Mouse (Mus musculus) T-helper 17 cell (primary cell): Measurements from ENCODE around the gene Dapk1.

Source experiments
- in situ Hi-C, 2 experiments: fragments of 300-600 bp; cut with MboI, MseI; formaldehyde crosslinking; loops; 1 replicate in 1 of 2; 2 replicates in 1 of 2; pipeline ENCODE4 v1.15.1; 2025; ENCODE audit warnings: high pct_unique_total_duplicates in 2 of 2

The Dapk1 gene

GRCm38 (mm10) chr13:60660711-60661261 is 59.0 kb downstream of the Dapk1 start:
- in situ Hi-C loops, result no loop called here

GRCm38 (mm10) chr13:60662493-60663177 is 60.9 kb downstream of the Dapk1 start:
- in situ Hi-C loops, result no loop called here

- in situ Hi-C loops, result no loop called here
Observed at GRCm38 (mm10) chr13:60664058-60664457, 62.3 kb downstream of the Dapk1 start.

- in situ Hi-C loops, result no loop called here
Observed at GRCm38 (mm10) chr13:60664816-60665215, 63.1 kb downstream of the Dapk1 start.

DNA sequence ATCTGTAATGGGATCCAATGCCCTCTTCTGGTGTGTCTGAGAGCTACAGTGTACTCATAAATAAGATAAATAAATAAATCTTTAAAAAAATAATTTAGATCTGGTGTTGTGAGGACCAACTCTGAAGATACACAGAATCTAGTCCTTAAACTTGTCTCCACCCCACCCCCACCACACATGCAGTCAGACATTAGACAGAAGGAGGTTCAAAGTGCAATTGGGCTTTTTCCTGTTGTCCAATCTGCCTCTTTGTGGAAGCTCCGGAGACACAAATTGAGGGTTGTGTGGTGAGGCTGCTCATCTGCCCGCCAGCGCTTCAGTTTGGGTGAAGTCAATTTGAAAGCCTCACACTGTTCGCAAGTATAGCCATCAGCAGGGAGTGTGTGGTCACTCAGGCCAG is 63.7 kb downstream of the Dapk1 start:
- in situ Hi-C loops, result no loop called here

GRCm38 (mm10) chr13:60668036-60668435 is 66.3 kb downstream of the Dapk1 start:
- in situ Hi-C loops, result no loop called here

DNA sequence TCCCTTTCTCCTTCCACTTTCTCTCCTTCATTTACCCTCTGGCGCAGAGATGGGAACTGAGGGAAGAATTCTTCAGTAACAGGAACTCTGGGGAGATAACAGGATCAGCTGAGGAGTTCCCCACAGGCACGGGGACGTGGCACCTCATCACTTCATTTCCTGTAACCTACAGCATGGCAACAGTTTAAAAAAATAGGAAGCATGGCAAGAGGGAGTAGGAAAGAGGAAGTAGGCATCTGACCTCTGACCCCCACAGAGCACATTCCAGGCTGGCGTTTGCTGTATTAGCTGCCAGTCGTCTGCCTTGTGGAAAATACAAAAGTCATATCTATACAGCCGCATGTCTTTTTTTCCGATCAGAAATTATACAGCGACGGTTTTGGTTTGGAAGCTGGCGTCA is 68.9 kb downstream of the Dapk1 start:
- in situ Hi-C loops, result no loop called here

- in situ Hi-C loops, result no loop called here
Observed at GRCm38 (mm10) chr13:60671235-60671634, 69.5 kb downstream of the Dapk1 start.

DNA sequence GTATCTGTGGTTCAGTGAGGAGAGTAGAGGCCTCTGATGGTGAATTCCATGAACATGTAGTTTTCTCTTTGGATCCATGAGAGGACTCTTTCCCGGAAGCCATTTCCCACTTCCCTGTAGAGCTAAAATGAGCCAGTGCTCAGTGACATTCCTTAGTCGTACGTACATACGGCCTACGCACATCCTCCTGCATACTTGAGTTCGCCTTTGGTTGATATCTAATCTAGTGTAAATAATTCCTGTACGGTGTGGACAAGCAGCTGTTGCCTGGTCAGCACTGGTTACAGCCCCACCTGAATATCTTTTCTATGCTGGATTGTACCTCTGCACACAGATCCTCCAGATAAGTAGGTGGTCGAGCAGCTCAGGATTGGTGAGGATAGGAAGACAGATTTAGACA is 70.5 kb downstream of the Dapk1 start:
- in situ Hi-C loops, result no loop called here

DNA sequence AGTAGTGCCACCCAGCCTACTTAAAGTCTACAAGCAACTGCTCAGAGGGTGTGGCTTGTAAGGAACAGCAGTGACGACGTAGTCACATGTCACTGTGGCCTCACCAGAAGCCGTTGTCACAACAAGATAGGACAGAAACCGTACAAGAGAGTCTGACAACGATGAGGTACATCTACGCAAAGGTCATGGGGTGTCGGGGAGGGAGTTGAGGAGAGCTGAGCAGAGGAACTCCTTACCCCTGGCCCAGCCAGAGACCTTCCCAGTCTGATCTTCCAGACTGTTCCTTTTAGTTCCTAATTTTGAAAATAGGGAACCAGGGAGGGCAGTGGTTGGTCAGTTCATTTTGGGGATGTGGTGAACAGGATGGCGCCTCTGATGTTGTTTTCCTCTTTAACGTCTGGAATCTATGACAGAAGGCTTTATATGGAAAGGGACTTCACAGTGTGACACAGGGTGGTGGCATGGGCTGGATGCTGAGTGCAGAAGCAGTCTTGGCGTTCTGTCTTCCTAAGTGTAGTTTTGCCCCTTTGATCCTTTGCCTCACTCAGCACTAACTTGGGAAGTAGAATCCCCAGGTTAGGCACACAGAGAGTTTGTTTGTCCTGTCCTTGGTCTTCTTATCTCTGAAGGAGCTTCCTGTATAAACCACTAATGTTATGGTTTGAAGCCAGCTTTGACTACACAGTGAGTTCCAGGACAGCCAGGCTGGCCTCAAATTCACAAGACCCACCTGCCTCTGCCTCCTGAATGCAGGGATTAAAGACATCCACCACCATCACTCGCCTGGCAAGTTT is 71.3 kb downstream of the Dapk1 start:
- in situ Hi-C loops, result no loop called here

GRCm38 (mm10) chr13:60674301-60674700 is 72.6 kb downstream of the Dapk1 start:
- in situ Hi-C loops, result no loop called here

DNA sequence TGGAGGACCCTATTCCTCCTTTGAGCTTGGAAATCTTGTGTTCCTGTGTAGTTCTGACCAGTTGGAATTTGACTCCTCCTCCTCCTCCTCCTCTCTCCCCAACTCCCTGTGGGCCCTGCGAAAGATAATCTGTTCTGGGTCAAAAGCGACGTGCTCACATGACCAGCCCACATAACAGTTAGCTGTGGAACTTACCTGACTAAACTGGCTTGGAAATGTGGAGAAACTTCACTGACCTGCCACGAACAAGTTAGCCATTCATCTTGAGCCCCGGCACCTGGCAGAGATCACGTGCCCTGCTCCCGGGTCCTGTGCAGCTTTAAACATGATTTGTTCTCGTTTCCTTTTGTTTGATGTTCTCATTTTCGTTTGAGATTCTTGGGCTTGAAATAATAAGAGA is 73.2 kb downstream of the Dapk1 start:
- in situ Hi-C loops, result no loop called here

- in situ Hi-C loops, result no loop called here
Observed at GRCm38 (mm10) chr13:60675416-60675815, 73.7 kb downstream of the Dapk1 start.

GRCm38 (mm10) chr13:60678912-60679311 is 77.2 kb downstream of the Dapk1 start:
- in situ Hi-C loops, result no loop called here

GRCm38 (mm10) chr13:60682714-60683695 is 81.3 kb downstream of the Dapk1 start:
- in situ Hi-C loops, result no loop called here

DNA sequence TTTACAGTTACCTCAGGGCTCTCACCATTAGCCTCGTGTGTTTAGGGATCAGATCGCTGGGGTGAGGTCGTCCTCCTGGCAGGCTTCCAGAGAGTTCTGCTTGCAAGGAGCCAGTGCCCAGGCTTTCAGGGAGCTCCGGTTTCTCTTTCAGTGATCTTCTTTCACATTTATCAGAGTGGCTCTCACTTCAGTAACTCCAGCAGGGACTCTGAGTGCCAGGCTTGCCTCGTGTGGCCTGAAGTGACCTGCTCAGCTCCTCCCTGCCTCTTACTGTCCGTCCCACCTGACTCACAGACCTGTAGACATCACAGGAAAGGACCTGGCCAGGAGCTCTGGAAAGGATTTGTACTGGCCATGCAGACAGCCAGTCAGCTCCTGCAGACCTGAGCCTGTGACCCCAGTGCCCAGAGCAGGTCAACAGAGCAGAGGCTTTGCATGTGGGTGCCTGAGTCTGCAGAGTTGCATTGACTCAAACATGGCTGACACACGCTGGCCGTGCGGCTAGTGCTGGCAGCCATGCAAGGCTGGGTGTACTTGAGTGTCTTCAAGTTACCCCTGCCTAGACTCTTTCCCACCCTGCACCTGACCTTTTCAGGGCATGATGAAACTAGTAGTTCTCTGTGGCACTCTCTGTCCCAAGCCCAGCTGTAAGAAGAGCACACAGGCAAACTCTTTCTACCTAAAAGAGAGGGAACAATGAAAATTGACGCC is 82.5 kb downstream of the Dapk1 start:
- in situ Hi-C loops, result no loop called here

GRCm38 (mm10) chr13:60684806-60685205 is 83.1 kb downstream of the Dapk1 start:
- in situ Hi-C loops, result no loop called here

DNA sequence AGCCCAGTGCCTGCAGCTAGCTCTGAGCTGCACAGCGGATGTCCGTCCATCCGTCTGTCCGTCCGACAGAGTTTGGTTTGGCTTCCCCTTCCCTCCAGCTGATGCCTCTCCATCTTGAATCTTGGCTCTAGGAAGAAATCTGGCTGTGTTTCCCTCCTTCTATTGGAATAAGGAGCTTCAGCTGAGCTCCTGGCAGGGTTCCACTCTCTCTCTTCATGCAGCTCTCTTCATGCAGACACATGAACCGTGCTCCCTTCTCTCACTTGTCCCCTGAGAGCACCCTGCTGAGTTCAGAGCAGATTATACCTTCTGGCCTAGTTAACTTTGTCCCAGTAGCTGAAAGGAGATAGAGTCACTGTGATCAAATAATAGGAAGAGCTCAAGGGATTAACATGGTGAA is 83.5 kb downstream of the Dapk1 start:
- in situ Hi-C loops, result no loop called here

GRCm38 (mm10) chr13:60686024-60686663 is 84.4 kb downstream of the Dapk1 start:
- in situ Hi-C loops, result no loop called here

DNA sequence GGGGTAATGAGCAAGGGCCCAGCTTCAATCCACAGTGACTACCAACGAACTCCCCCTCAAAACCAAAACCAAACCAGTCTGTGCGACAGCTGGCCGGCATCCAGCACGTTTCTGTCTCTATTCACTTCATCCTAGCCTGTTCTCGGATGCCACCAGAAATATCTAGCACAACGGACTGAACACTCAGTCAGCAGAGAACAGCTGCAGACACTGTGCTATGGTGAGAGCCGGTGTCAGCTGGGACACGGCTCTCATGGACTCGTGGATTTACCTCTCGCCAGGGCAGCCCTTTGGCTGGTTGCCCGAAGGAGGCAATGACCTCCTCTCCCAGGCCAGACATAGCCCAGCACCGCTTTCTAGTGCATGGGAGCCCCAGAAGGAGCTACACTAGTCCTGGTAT is 85.2 kb downstream of the Dapk1 start:
- in situ Hi-C loops, result no loop called here

DNA sequence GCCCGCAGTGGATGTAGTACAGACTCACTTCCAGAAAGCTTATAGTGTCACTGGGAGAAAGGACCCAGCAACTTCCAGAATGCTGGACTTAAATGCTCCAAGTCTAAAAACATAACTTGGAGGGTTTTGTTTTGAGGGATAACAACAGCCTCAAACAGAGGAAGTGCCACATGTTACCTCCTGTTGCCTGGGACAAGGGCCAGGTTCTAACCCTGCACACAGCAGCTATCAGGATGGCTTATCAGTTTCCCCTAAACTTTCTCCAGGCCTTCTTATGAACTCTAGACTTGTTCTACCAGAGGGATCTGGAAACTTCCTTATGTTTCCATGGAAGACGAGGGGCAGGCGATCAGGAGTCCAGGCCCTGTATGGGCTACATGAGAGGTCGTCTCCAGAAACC is 85.7 kb downstream of the Dapk1 start:
- in situ Hi-C loops, result no loop called here
